Mouse (Mus musculus) midbrain, embryonic 11.5 days (tissue): Measurements from ENCODE around the gene Prdm8. TPM values are rescaled to one million over a fixed set of nuclear protein-coding genes. Genes with fewer than 3 reads are reported as not detected.

Experiments
- polyA plus RNA-seq: library from polyadenylated mRNA; unstranded; fragments of >200 nt; fragmentation: Nextera tagmentation; extraction: Ambion mirVana; gene quantifications from 2 replicates; pipeline ENCODE4 v1.2.1, GENCODE M21; 2014

Gene Prdm8
- polyA plus RNA-seq, 1 experiment from 2014 or later = 1.0 TPM

Other genes starting within 250 kb of the Prdm8 start
- gene Antxr2, start 136.2 kb upstream of the Prdm8 start, polyA plus RNA-seq = 13.1 and 14.1 TPM in 2 replicates
- gene Fgf5, start 87.0 kb downstream of the Prdm8 start, polyA plus RNA-seq = 0.15 TPM in 1 of 2 replicates, not detected in the other
- gene Cfap299, start 162.1 kb downstream of the Prdm8 start, polyA plus RNA-seq = 0.37 TPM in 1 of 2 replicates, not detected in the other